Mouse (Mus musculus) kidney, adult 2 months (tissue): ENCODE data around the gene Iqcf1.

Experiments used
- CTCF ChIP-seq: fragments of 200-500 bp; conservative IDR thresholded peaks from 2 replicates; pipeline ENCODE4 v1.5.1; 2011; ENCODE audit warnings: low read depth, mild to moderate bottlenecking, control low read depth, low read length, moderate library complexity, mixed read lengths; ENCODE audit not compliant: insufficient read depth, insufficient read length
- POLR2A ChIP-seq: fragments of 200-500 bp; IDR thresholded peaks from one replicate; pipeline ENCODE4 v1.6.1; 2011; ENCODE audit warnings: low read depth, low read length, control low read depth

DNA sequence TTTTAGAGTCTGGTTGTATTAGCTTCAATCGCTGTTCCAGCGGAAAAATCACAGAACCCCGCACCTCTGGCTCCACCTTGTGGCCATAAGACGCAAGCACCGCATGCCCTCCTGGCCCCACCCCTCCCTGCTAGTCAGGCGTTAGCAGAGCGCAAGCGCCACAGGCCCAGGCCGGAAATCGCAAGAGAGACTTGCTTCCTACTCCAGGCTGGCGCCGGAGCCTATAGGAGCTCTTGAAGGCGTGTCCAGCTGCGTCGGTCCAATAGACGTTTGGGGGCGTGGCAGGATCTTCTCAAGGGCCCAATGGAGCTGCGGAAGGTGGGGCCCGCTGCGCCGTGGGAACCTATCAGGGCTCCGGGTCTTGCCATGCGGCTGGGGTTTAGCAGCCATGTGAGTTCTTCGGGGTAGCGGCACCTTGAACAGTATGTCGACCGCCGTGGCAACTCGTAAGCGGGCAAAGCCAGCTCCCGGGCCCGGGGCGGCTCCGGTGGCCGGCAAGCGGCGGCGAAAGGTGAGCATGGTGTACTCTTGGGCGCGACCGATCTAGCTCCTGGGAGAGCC, 22.8 kb upstream of the Iqcf1 start, which contains the start of gene Parp3:
- peak; percentile 96 for TF ChIP-seq CTCF
- TF ChIP-seq POLR2A, result no peak
